Mouse (Mus musculus) intestine, embryonic 14.5 days (tissue): ENCODE measurements around the gene Sptbn4. TPM values are rescaled to one million over a fixed set of nuclear protein-coding genes. Genes with fewer than 3 reads are reported as not detected.

Experiments
- ATAC-seq: fragments of 200-750 bp; cut with Nextera tagmentation; replicated peaks from 2 replicates; pipeline ENCODE4 v1.8.0; 2017; ENCODE audit warnings: low read depth, moderate number of reproducible peaks, moderate TSS enrichment, moderate library complexity; ENCODE audit not compliant: low FRiP score, low TSS enrichment
- DNase-seq: peaks from one replicate; pipeline ENCODE4 v3.0.0-alpha.2; 2018; ENCODE audit warnings: low spot score
- H3K27ac ChIP-seq: fragments of 300-500 bp; sonication (generic); 2 replicates; pipeline ENCODE4 v1.5.1; 2014; ENCODE audit warnings: low read depth, mild to moderate bottlenecking, control low read depth
- H3K27me3 ChIP-seq: fragments of 300-500 bp; sonication (generic); replicated peaks from 2 replicates; pipeline ENCODE4 v1.6.1; 2014; ENCODE audit warnings: low read length, control low read depth; ENCODE audit not compliant: control insufficient read depth, insufficient read depth
- H3K36me3 ChIP-seq: fragments of 300-500 bp; sonication (generic); 2 replicates; pipeline ENCODE4 v1.6.1; 2014; ENCODE audit warnings: low read length, control low read depth; ENCODE audit not compliant: control insufficient read depth, insufficient read depth
- H3K4me1 ChIP-seq: fragments of 300-500 bp; sonication (generic); replicated peaks from 2 replicates; pipeline ENCODE4 v1.6.1; 2014; ENCODE audit warnings: low read length, control low read depth, mixed read lengths; ENCODE audit not compliant: control insufficient read depth, insufficient read depth
- H3K4me2 ChIP-seq: fragments of 300-500 bp; sonication (generic); 2 replicates; pipeline ENCODE4 v1.6.1; 2014; ENCODE audit warnings: low read length
- H3K4me3 ChIP-seq: fragments of 300-500 bp; sonication (generic); 2 replicates; pipeline ENCODE4 v1.5.1; 2014; ENCODE audit warnings: low read depth, low read length, control low read depth, mixed read lengths
- H3K9ac ChIP-seq: fragments of 300-500 bp; sonication (generic); 2 replicates; pipeline ENCODE4 v1.6.1; 2014; ENCODE audit warnings: mild to moderate bottlenecking, low read length
- H3K9me3 ChIP-seq: fragments of 300-500 bp; sonication (generic); 2 replicates; pipeline ENCODE4 v1.6.1; 2016; ENCODE audit warnings: low read length, control low read depth; ENCODE audit not compliant: control insufficient read depth
- WGBS: fragments of 180-500 bp; shearing (Covaris S2); extraction: QIAGEN DNeasy Blood & Tissue Kit; methylation state at CpG from one replicate; pipeline ENCODE4 v1.1.7; 2014; 5-methylcytosine and 5-hydroxymethylcytosine counted together
- polyA plus RNA-seq: library from polyadenylated mRNA; unstranded; fragments of >200 nt; fragmentation: Nextera tagmentation; extraction: Ambion mirVana; gene quantifications from 2 replicates; pipeline ENCODE4 v1.2.1, GENCODE M21; 2014

The Sptbn4 gene
- polyA plus RNA-seq, 1 experiment from 2014 or later: 0.34 TPM

DNA sequence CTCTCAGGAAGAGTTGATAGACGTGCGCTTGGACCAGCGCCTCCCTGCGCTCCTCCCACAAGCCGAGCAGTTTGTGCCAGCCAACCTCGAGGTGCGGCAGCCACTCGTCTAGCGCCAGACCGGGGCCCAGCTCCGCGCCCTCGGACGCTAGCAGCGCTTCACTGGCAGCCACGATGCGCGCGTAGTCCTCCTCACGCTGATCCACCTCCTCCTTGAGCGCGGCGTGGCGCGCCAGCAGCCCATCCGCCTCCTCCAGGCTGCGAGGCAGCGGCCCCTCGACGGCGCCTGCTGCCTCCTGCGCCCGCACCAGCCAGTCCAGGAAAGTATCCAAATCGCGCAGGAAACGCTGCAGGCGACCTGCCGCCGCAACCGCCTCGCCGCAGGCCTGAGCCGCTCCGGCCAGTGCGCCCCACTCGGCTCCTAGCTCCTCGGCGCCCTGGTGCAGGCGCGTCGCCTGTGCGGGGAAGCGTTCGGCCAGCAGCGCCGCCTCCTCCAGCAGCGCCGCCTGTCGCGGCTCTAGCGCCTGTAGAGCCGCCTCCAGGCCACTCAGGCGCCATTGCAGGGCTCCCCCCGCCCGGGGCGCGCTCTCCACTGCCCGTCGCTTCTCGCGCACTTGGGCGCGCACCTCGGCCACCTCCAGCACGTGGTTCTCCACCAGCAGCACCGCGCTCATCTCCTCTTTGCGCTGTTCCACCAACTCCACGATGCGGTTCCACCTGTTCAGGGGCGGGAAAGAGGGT lies 43.1 kb downstream of the Sptbn4 start:
- WGBS: 4% methylated on average over 80 of the region's 81 CpGs
- peak overlapping the region; percentile 15; the same call in 1 of the 2 replicates for H3K4me3 ChIP-seq
- no peak overlapping the region for H3K9ac ChIP-seq
- no peaks in the 10 kb centered on the region for H3K36me3 ChIP-seq
- ATAC-seq (no peak), DNase-seq (no peak)
- peaks cover 15% of the 10 kb centered on the region for H3K9me3 ChIP-seq
- H3K27ac ChIP-seq: no peak overlapping the region
- no peak overlapping the region for H3K4me2 ChIP-seq
- peaks cover 7% of the 10 kb centered on the region; the same call in 1 of the 2 replicates for H3K4me1 ChIP-seq
- H3K27me3 ChIP-seq: peaks cover 87% of the 10 kb centered on the region

DNA sequence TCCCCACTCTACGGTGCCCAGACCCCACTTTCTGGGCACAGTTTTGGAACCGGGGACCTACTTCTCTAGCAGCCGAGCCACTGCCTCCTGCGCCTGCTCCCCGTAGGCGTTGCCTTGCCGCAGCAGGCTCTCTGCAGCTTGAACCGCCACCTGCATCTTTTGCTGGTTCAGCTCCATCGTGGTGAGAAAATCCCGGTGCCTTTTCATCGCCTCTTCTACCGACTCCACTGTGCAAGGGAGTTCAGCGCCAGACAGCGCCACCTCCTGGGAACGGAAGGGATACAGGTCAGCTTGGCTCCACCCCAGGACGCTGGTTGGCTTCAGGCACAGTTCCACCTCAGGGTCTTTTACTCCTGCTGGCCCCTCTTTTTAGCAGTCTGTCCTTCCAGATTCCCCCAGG lies 44.8 kb downstream of the Sptbn4 start:
- H3K27me3 ChIP-seq: peaks cover 82% of the 10 kb centered on the region
- H3K4me2 ChIP-seq: no peak overlapping the region
- no peaks in the 10 kb centered on the region for H3K36me3 ChIP-seq
- peak; percentile 75 for DNase-seq
- H3K9ac ChIP-seq: no peak overlapping the region
- 11% methylated on average over 16 of the region's 16 CpGs for WGBS
- no peak for ATAC-seq
- no peak overlapping the region for H3K4me3 ChIP-seq
- peaks cover 15% of the 10 kb centered on the region for H3K9me3 ChIP-seq
- no peaks in the 10 kb centered on the region for H3K4me1 ChIP-seq
- no peak overlapping the region for H3K27ac ChIP-seq

DNA sequence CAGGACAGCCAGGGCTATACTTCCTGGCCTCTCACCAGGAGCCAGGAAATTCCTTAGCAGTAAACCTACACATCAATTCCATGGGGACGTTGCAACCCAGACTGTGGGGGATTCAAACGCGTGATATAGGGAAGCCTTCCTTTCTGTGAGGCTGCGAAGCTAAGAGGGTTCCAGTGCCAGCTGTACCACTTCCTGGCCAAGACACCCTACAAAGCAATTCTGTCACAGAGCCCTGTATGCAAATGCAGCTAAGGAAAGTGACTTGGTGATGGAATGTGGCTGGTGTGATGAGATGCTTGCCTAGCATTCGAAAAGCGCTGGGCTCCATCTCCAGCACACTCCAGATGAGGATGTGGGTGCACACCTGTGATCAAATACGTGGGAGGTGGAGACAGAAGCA lies 46.9 kb downstream of the Sptbn4 start:
- Histone ChIP-seq H3K4me1 (no peaks in the 10 kb centered on the region), H3K27ac (no peak overlapping the region), H3K4me2 (no peak overlapping the region), H3K9me3 (peaks cover 9% of the 10 kb centered on the region), H3K27me3 (peaks cover 82% of the 10 kb centered on the region), H3K36me3 (no peaks in the 10 kb centered on the region), H3K4me3 (no peak overlapping the region), H3K9ac (no peak overlapping the region)
- WGBS: 79% methylated on average over 7 of the region's 7 CpGs
- ATAC-seq (no peak), DNase-seq (no peak)

DNA sequence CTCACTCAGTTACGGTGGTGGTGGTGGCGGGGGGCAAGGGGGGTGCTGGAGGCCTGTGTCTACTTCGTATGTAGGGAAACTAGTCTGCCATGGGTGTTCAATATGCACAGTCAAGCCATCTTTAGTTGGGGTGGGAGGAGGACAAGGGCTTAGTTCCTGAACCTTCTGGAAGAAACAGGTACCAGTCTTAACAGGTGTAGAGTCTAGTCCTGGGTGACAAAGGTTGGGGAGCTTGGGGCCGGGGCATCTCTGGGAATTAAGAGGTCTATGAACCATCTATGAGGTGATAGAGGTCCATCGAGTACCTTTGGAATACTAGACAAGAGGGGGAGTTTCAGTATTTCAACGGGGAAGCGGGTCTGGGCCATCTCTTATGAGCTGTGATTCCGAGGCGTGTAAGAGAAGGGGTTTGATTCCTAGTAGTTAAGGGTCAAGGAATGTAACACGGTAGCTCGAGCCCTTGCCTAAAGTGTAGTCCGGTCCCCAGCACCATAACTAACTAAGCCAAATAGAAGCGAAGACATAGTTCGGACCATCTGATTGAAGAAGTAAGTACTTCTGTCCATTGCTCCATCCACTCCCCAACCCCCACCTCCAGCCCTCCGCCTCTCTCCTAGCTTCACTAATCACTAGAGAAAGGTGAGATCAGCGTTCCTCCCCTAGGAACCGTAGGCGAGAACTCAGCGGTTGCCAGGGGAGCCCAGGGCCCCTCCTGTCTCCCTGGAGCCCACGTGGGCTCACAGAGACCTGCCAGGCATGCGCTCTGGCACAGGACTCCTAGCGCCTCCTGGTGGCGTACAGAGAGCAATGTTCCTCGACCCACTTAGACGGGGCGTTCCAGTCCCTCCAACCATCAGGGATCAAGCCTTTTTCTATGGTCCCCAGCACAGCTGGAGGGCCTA lies 50.2 kb downstream of the Sptbn4 start:
- Histone ChIP-seq H3K27me3 (peaks cover 81% of the 10 kb centered on the region), H3K9me3 (no peaks in the 10 kb centered on the region), H3K4me3 (no peak overlapping the region), H3K9ac (no peak overlapping the region), H3K4me1 (no peaks in the 10 kb centered on the region), H3K4me2 (no peak overlapping the region), H3K27ac (no peak overlapping the region), H3K36me3 (no peaks in the 10 kb centered on the region)
- ATAC-seq (peak; percentile 32; the same call in 1 of the 2 replicates), DNase-seq (peak; percentile 70)
- WGBS: 17% methylated on average over 26 of the region's 26 CpGs

DNA sequence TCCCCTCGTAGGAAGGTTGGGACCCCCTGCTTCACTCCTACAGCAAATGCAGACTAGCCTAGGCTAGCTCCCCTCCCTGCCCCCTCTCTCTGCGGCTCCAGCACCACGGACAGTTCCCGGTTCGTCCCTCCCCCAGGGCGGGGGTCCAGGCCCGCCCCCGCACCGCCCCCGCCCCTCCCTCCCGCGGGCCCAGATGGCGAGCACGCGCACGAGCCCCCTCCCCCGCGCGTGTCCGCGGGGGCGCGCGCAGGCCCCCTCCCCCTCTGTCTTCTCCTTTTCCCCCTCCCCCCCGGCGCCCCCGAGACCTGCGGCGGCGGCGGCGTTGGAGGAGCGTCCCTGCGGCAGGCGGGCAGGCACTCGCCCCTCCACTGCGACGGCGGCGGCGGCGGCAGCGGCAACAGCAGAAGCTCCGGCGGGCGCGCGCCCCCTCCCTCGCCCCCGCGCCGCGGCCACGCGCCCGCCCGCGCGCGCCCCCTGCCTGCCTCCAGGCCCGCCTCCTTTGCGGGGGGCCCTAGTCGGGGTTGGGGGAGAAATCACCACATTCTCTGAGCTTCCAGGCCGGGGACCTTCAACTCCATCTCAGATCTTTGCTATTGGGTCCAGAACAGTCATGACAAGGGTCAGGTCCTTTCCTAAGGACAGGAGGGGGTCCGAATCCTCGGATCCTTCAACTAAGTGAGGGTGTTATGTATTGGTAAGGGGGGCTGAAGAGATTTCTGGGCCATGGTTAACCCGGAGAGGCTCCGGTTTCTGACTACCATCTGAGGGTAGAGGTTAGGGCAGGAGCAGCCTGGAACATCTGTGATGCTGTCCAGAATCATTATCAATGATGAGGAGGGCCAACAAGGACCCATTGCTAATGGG lies 51.1 kb downstream of the Sptbn4 start:
- no peaks in the 10 kb centered on the region for H3K9me3 ChIP-seq
- WGBS: 3% methylated on average over 27 of the region's 68 CpGs
- no peak overlapping the region for H3K27ac ChIP-seq
- ATAC-seq (peak; percentile 37), DNase-seq (peak; percentile 80)
- peak overlapping the region; percentile 67 for H3K4me2 ChIP-seq
- H3K4me3 ChIP-seq: peak overlapping the region; percentile 43
- no peaks in the 10 kb centered on the region for H3K36me3 ChIP-seq
- peaks cover 82% of the 10 kb centered on the region for H3K27me3 ChIP-seq
- no peaks in the 10 kb centered on the region for H3K4me1 ChIP-seq
- peak overlapping the region; percentile 22; the same call in 1 of the 2 replicates for H3K9ac ChIP-seq

DNA sequence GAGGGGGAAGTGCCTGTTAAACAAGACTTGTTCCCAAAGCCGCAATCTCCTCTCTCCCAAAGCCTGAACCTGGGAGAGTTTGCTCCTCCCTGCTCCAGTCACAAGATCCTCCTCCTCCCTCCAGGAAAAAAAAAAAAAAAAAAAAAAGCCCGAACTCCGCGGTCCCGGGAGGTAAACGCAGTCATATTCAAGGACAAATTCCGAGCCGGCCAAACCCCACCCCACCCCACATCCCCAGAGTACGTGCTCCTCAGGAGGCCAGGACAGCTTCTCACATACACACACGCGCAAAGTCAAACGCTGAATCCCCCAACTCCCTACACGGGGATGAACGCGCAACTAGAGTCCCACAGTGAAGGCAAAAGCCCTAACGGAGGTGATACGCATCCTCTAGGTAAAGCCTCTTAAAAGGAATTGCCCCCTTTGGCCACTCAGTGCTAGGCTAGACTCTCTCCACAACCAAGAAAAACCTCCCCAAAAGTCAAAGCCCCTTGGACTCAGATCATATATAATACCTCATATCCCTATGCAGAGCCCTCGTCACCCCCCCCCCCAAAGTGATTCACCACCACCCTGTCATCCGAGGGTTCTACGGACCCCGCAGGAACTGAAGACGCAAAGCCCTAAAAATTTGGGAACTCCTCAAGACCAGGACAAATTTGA lies 51.8 kb downstream of the Sptbn4 start:
- peak overlapping the region; percentile 43 for H3K4me3 ChIP-seq
- DNase-seq (no peak), ATAC-seq (0 out of 2 replicates have a peak, but pooled peaks have one; percentile 24)
- H3K27me3 ChIP-seq: peaks cover 84% of the 10 kb centered on the region
- no peaks in the 10 kb centered on the region for H3K4me1 ChIP-seq
- no peak overlapping the region for H3K9ac ChIP-seq
- H3K4me2 ChIP-seq: peak overlapping the region; percentile 67
- no peaks in the 10 kb centered on the region for H3K36me3 ChIP-seq
- 2% methylated on average over 22 of the region's 22 CpGs for WGBS
- no peaks in the 10 kb centered on the region for H3K9me3 ChIP-seq
- H3K27ac ChIP-seq: no peak overlapping the region

DNA sequence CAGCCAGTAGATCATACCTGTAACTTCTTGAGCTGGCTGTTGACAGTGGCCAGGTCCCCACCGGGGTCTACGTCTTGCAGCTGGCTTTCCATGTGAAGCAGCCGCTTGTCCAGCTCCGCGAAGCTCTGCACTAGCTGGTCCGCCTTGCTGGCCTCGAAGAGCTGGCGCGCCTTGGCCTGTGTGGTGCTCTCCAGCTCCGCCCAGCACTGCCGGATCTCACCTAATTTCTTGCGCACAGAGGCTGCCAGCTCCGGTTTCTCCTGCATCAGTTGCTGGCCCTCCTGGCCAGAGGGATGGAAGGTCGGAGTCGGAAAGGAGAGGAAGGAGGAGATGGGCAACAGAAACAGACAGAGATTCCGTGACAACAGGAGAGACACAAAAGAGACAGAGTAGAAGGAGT lies 56.1 kb downstream of the Sptbn4 start:
- no peak for ATAC-seq
- Histone ChIP-seq H3K9ac (no peak overlapping the region), H3K4me1 (no peaks in the 10 kb centered on the region), H3K36me3 (no peaks in the 10 kb centered on the region), H3K27ac (no peak overlapping the region), H3K4me2 (no peak overlapping the region), H3K9me3 (no peaks in the 10 kb centered on the region), H3K4me3 (no peak overlapping the region), H3K27me3 (peaks cover 57% of the 10 kb centered on the region)
- 40% methylated on average over 16 of the region's 16 CpGs for WGBS
- DNase-seq: no peak

DNA sequence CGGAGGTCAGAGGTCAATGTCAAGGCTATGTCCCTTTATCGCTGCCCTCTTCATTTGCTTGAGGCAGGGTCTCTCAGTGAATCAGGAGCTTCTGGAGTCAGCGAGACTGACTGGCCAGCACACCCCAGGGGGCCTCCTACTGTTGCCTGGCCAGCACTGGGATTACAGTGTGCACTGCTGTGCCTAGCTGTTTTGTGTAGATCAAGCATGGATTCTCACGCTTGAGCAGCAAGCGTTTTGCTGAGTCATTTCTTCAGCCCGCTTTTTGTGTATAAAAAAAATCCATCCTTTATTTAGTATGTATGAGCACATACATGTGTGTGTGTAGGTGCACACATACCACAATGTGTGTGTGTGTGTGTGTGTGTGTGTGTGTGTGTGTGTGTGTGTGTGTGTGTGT lies 58.3 kb downstream of the Sptbn4 start:
- no peak overlapping the region for H3K9ac ChIP-seq
- H3K36me3 ChIP-seq: no peaks in the 10 kb centered on the region
- H3K9me3 ChIP-seq: no peaks in the 10 kb centered on the region
- H3K4me3 ChIP-seq: no peak overlapping the region
- H3K27me3 ChIP-seq: peaks cover 35% of the 10 kb centered on the region
- no peak for DNase-seq
- WGBS: 67% methylated on average over 6 of the region's 6 CpGs
- H3K4me1 ChIP-seq: no peaks in the 10 kb centered on the region
- ATAC-seq: no peak
- H3K4me2 ChIP-seq: no peak overlapping the region
- H3K27ac ChIP-seq: no peak overlapping the region
